Mouse (Mus musculus) heart, postnatal 36 days (tissue): ENCODE measurements at regions not wholly inside any gene's neighbourhood (a gene's known extent, or its start where the extent isn't known, plus 50 kb on each side); places are given as distances from the start of the nearest gene placed in this dataset.
"Not testable (repeated sequence)": the region's sequence is repeated elsewhere in the genome, so short reads cannot be mapped to it uniquely, and the experiment has no call there.

Source experiments
- DNase-seq, 2 experiments: peaks; one replicate each; pipeline ENCODE4 v3.0.0; 2021 to 2022
- intact Hi-C: fragments of 180-260 bp; cut with DNase I; formaldehyde crosslinking; loops from one replicate; pipeline ENCODE4 v1.15.1; 2025

DNA sequence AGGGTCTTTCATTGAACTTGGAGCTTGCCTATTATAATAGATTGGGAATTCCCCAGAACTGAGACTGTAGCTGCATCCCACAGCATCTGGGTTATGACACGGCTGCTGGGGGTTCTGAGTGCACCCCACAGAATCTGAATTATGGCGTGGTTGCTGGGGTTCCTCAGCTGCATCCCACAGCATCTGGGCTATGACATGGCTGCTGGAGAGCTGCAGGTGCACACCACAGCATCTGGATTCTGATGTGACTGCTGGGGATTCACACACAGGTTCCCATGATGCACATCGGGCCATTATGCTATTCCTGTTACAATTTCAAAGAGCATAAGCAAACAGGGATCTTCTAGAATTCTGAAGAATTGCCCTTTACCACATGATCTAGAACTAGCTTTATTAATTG, 585.0 kb upstream of the Olfr1507 start:
- intact Hi-C loops, DNase-seq: not testable (repeated sequence)

DNA sequence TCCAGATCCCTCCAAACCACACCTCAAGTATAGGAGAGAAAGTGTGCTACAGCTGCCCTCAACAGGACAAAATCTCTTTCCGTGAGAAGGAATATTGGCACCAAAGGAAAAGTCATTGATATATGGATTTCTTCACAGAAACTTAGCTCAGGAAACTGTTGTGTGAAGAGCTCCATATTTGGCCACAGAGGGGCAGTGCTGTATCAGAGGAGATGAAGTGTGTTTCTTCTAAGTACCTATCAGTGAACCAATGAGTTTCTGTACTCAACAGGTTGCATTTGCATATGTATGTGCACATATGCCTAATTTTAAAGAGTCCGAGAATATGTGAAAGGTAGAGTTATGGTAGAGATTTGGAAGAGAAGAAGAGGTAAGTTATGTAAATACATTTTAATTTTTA, 580.4 kb upstream of the Olfr1507 start:
- intact Hi-C loops, DNase-seq: not testable (repeated sequence)

DNA sequence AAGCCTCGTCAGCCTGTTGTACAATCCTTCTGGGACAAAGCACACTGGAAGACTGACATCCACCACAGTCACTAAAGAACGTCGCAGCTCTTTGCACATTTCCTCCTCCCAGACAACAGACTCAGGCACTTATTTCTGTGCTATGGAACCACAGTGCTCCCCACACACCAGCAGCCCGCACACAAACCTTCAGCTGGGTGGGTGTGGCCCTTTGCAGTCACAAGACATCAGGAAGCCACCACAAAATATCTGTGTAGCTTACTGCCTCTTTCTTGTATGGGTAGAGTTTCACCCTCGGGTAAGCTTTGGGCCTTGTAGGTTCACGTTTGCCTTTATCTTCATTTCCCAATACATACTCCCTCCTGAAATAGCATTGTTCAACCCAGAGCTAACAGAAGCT, 577.6 kb upstream of the Olfr1507 start:
- intact Hi-C loops, DNase-seq: not testable (repeated sequence)

DNA sequence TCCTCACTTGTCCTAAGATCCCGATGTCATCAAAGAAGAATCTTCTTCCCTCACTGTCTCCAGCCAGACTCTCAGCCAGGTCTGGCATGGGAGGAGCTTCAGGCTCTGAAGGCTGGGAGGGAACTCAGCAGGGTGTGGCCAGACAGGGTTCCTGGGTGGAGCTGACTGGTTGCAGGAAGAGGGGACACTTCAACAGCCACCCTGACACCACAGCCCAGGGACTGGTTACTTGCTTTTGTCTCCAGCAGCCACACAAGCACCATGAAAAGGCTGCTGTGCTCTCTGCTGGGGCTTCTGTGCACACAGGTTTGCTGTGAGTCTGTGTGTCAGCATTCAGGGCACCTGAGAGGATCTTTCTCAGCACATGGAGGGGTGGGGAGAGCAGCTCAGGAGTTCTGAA, 577.0 kb upstream of the Olfr1507 start:
- DNase-seq, intact Hi-C loops: not testable (repeated sequence)

DNA sequence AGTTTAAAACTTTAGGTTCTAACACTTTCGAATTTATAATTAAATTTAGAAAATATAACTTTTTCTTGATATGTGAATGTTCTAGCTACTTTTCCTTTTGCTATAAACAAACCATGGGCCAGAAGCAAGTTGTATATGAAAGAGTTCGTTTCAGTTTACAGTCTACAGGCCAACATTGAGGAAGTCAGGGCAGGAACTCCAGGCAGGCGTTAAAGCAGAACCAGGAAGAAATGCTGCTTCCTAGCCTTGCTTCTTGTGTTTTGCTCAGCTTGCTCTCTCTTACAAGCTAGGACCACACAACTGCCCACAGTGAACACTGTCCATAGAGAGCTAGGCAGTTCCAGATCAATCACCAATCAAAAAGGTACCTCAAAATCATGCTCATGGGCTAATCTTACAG, 558.9 kb upstream of the Olfr1507 start:
- intact Hi-C loops, DNase-seq: not testable (repeated sequence)

DNA sequence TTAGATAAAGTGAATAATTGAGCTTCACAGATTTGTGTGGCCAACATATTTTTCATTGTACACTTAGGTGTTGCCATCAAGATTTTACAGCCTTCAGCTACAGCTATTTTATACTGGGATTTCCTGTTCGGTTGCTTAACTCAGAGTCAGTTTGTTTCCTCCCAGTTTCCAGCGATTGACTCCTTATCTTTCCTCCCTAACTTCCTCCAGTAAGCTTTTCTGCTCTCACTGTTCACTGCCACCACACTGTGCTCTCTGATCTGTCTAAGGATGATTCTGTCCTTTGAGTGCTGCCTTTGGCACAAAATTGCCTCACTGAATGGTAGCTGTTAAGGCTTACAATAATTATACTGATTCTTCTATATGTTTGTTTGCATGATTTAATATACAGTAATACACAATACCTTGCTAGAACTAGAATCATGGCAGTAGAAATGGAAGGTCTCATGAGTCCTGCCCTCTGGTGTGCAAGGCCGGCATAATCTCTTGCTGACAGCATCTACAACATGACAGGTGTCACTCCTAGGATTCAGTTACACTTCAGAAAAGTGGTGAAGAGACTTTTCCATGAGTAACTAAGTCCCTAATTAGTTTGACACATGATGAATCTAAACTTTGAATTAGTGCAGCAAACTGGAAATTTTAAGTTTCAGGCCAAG, 558.0 kb upstream of the Olfr1507 start:
- DNase-seq, intact Hi-C loops: not testable (repeated sequence)

DNA sequence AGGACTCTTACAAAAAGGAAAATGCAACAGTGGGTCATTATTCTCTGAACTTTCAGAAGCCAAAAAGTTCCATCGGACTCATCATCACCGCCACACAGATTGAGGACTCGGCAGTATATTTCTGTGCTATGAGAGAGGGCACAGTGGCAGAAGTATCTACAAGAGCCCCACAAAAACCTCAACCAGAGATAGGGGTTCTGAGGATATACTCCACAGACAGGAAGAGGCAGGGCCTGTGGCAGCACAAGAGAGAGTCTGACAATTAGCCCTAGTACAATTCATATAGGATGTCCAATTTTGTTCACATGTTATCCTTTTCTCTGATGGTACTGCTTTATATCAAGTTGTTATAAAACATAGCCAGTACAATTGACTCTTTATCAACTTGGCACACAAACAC, 552.1 kb upstream of the Olfr1507 start:
- DNase-seq, intact Hi-C loops: not testable (repeated sequence)

DNA sequence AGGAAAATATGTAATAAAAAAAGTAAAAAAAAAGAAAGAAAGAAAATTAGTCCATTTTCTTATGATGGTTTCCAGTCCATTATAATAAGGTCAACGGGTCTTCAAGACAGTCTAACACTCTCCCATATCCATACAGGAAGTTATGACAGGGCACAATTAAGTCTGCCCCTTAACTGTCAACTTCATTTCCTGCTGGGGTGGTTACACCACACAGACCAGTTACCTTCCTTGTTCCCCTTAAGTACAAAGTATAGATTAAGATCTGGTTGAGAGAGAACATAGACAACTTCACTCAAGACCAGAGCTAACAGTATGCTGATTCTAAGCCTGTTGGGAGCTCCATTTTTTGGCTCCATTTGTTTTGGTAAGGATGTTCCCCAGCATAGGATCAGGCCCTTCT, 551.4 kb upstream of the Olfr1507 start:
- DNase-seq, intact Hi-C loops: not testable (repeated sequence)

DNA sequence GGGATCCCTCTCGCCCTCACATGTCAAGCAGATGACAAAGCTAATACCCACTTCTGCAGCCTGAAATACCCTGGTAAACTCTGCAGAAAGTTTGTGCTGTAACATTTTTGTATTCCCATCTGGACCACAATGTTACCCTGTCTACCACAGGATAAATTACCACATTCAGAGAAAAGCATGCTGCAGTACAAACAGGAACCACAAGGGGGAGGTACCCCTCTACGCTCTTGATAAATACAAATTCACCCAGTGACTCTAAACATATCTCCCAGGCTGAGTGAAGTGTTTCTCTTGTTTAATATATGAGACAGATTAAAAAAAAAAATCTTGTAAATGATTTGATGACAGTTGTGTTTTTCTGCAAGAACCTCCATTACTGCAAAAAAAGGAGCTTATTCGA, 549.8 kb upstream of the Olfr1507 start:
- DNase-seq, intact Hi-C loops: not testable (repeated sequence)

DNA sequence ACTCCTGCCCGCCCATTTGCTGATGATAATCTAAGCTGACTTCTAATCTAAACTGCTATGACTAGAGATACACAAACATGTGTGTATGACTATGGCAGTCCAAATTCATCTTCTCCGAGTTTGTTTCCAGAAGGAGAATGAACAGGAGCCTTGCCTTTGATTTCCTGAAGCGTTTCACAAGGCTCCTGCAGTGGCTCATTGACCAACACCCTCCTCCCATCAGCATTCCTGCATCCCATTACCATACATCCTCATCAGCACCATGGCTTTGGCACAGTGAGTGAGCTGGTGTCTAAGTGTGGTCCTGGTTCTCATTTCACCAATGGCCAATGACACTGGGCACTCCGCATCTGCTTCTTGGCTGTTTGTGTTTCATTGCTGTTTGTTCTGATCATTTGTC, 548.6 kb upstream of the Olfr1507 start:
- intact Hi-C loops, DNase-seq: not testable (repeated sequence)

DNA sequence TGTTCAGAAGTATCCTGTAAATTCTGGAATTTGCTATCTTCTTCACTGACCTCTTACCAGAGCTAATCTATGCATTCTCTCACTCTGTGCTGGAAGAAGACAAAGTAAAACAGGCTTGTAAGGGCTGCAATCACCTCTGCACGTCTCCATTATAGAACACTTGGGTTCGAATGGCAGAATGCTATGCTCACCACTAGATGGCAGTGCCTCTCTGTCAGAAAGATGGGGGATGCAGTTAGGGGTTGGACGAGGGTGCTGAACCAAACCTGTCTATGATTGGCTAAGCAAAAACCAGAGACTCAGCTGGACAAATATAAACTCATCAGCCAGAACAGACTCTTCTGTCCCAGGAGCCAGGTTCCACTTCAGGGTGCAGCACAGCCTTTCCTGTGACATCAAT, 546.5 kb upstream of the Olfr1507 start:
- DNase-seq, intact Hi-C loops: not testable (repeated sequence)

DNA sequence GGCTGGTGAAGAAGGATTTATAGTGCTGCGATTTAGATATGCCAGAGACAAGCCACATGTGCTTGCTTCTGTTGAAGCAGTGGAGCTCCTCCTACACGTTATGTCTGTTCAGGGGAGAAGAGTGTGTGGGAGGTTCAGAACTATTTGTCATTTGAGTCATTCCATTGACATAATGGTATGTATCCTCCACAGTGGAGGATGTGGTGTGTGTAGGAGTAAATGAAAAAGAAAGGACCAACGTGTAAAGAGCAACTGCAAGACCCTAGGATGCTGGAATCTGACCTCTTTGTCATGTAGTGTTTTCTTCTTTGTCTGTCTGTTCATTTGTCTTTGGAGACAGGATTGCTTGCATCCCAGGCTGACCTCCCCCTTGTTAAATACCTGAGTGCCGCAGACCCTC, 543.9 kb upstream of the Olfr1507 start:
- intact Hi-C loops, DNase-seq: not testable (repeated sequence)

DNA sequence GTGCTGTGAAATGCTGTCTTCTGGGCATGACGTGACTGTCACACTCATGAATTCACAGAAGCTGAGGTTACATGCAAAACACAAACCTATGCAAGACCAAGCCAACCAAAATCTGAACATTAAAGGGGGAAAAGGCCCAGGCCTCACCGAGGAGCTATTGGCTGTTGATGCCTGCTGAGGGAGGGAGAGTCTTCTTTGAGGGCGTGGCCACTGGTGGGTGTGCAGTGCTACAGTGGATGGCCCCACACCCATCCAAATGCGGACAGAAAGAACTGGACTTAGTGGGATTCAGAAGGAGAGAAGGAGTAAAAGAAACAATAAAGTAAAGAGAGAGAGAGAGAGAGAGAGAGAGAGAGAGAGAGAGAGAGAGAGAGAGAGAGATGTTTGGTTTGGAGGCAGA, 539.4 kb upstream of the Olfr1507 start:
- intact Hi-C loops, DNase-seq: not testable (repeated sequence)

DNA sequence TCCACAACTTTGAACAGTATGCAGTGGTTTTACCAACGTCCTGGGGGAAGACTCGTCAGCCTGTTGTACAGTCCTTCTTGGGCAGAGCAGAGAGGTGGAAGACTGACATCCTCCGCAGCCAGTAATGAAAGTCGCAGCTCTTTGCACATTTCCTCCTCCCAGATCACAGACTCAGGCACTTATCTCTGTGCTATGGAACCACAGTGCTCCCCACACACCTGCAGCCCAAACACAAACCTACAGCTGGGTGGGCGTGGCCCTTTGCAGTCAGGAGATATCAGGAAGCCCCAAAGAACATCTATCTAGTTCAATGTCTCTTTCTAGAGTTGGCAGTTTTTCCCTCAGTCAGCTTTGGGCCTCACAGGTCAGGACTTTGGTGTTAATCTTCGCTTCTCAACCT, 537.7 kb upstream of the Olfr1507 start:
- DNase-seq, intact Hi-C loops: not testable (repeated sequence)

DNA sequence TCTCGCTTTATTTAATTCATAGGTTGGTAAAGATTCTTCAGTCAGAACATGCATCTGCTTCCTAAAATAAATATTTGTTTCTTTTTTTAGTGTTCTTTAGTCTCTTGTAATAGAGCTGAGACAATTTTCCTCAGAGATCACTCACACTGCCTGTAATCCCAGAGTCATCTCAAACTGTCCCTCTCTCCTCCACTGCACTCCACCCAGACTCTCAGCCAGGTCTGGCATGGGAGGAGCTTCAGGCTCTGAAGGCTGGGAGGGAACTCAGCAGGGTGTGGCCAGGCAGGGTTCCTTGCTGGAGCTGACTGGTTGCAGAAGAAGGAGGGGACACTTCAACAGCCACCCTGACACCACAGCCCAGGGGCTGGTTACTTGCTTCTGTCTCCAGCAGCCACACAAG, 536.9 kb upstream of the Olfr1507 start:
- DNase-seq, intact Hi-C loops: not testable (repeated sequence)

DNA sequence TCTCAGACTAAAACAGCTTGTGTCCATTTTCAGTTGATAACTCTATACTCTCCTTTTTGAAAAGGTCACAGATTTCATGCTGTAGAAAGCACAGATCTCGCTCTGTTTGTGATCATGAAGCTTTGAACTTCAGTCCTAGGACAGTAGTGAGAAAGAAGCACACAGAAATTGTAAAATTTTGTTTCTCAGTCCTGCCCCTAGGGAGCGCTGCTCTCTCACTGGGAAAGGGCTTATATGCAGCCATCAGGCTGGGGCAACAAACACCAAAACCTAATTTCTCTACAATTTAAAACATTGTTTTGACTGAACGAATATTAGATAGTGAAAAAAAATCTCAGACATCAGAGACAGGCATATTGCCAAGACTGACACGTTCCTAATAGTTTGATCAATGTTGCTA, 534.7 kb upstream of the Olfr1507 start:
- DNase-seq, intact Hi-C loops: not testable (repeated sequence)

DNA sequence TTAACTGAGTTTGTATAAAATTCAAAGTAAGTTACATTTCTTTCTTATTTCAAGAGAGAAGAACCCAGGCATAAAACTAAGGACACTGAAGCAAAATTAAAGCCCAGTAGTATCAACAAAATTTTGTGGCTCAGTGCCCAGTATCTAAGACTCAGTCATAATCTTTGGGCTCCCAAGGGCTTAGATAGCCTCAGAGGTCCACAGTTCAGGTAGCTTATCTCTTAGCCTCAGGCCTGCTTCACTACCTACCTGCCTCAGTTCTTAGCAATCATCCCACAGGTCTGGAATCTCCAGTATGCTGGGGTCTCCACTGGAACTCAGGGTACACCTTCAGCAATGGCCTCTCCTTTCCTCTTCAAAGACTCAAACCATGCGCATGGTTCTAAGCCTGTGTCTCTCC, 531.4 kb upstream of the Olfr1507 start:
- intact Hi-C loops: not testable (repeated sequence)

DNA sequence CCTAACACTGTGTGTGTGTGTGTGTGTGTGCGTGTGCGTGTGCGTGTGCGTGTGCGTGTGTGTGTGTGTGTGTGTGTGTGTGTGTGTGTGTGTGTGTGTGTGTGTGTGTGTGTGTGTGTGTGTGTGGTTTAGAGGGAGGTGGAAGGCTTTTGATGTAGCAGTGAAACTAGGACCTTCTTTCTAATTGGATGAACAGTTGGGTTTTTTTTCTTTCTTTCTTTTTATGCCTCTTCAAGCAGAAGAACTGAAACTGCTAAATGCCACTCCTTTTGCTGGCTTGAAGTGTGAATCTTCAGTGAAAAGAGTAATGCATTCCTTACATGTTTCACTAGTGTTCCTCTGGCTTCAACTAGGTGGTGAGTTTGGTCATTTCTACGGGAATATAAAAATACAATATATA, 524.6 kb upstream of the Olfr1507 start:
- DNase-seq, intact Hi-C loops: not testable (repeated sequence)

More for the DNA sequence above, 531.4 kb upstream of the Olfr1507 start:
- DNase-seq: not testable (repeated sequence)

DNA sequence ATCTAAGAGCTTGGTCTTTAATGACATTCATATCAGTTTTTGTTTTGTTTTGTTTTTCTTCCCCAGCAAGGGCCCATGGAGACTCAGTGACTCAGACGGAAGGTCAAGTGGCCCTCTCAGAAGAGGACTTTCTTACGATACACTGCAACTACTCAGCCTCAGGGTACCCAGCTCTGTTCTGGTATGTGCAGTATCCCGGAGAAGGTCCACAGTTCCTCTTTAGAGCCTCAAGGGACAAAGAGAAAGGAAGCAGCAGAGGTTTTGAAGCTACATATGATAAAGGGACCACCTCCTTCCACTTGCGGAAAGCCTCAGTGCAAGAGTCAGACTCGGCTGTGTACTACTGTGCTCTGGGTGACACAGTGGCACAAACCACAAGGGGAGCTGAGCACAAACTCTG, 512.2 kb upstream of the Olfr1507 start:
- DNase-seq, intact Hi-C loops: not testable (repeated sequence)

DNA sequence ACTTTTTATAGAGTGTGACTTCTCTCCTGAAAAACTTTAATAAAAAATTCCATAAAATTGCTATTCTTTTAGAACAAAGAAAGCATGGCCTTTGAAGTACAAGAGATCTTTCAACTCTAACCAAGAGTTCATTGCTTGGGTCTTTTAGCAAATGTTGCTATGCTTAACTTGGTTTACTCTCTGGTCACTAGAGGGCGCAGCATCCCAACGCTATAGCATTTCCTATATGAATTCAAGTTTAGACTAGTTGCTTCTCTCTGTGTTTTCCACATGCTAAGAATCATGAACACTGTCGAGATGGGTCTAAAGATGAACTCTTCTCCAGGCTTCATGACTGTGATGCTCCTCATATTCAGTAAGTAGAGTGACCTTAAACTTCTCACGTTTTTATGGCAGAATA, 511.8 kb upstream of the Olfr1507 start:
- intact Hi-C loops, DNase-seq: not testable (repeated sequence)

DNA sequence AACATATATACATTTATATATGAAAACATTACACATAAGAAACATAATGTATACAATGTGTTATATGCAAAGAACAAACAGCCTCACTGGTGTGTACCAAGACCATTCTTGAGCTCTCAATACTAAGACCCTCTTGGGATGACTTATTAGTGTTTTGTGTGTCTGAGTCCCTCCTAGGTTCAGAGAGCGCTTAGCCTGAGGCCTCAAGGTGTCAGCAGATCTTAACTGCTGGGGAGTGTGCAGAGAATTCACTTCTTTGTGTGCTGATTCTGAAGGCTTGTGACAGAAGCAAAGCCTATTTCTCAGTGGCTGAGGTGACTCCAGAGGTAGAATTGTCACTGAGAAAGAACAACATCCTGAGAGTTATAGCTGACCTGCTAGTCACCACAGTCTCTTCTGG, 505.7 kb upstream of the Olfr1507 start:
- intact Hi-C loops, DNase-seq: not testable (repeated sequence)

DNA sequence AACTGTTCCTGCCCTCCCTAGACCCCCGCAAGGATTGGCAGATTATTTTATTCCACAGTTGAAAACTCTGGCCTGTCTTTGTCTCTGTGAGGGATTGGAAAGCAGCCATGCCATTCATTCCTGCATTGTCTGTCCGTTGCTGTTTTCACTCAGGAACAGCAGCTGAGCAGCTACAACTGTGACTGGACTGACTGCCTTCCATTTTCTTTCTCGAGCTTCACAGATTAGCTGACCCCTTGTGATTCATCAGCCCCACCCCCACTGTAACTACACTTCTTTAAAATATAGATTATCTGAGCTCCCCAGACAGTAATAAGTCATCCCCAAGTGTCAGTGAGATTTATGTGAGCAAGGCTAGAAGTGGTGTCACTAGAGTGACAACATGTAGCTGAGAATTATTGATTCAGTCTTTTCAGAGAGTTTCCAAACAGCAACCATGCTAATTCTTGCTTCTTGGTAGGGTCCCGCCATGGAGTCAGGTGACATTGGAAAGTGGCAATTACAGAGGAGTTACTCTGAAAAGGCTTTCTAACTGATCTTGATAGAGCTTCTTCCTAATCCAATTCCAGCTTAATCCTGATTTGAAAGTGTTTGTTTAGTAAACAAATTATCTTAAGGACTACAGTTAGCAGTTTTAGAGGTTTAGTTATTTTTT, 496.7 kb upstream of the Olfr1507 start:
- DNase-seq, intact Hi-C loops: not testable (repeated sequence)
